Mouse (Mus musculus) ES-CJ7 (cell line): Measurements from ENCODE around the gene Cbx5.
"Not testable (repeated sequence)": the region's sequence is repeated elsewhere in the genome, so short reads cannot be mapped to it uniquely, and the experiment has no call there.

Source experiments
- DNase-seq: peaks from one replicate; pipeline ENCODE4 v3.0.0; 2011; ENCODE audit warnings: low read depth, low spot score

Gene Cbx5

DNA sequence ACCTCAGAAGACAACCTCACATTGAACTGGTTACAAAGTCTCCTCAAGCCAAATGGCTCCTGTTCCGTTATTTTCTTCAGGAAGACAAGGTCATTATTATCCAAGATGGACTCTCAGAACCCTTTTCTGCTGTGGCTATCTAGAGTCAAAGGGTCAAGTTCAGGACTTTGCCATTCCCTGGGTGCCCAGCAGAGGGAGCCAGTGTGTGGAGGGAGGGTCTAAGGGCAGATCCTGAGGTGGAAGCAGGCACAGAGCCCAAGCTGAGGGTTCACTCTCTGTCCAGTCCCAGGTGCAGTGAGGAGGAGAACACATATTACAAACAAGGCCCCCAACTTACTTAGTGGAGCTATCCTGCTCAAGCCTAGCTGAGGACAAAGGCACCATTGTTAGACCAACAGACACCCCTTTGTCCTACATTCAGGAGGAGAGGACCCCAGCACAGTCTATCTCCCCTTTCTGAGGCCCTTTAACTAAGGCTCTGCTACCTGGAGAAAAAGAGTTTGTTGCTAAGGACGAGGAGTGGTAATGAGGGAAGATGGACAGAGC lies 10.7 kb upstream of the Cbx5 start:
- peak; percentile 88 for DNase-seq

DNA sequence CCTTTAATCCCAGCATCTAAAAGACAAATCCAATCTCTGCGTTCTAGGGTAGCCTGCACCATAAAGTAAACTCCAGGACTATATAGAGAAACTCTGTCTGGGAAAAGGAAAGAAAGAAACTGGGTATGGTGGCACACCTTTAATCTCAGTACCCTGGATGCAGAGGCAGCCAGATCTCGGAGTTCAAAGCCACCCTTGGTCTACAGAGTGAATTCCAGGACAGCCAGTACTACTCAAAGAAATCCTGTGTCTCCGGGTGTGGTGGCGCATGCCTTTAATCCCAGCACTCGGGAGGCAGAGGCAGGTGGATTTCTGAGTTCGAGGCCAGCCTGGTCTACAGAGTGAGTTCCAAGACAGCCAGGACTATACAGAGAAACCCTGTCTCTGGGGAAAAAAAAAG lies 9.9 kb upstream of the Cbx5 start:
- DNase-seq, result not testable (repeated sequence)

DNA sequence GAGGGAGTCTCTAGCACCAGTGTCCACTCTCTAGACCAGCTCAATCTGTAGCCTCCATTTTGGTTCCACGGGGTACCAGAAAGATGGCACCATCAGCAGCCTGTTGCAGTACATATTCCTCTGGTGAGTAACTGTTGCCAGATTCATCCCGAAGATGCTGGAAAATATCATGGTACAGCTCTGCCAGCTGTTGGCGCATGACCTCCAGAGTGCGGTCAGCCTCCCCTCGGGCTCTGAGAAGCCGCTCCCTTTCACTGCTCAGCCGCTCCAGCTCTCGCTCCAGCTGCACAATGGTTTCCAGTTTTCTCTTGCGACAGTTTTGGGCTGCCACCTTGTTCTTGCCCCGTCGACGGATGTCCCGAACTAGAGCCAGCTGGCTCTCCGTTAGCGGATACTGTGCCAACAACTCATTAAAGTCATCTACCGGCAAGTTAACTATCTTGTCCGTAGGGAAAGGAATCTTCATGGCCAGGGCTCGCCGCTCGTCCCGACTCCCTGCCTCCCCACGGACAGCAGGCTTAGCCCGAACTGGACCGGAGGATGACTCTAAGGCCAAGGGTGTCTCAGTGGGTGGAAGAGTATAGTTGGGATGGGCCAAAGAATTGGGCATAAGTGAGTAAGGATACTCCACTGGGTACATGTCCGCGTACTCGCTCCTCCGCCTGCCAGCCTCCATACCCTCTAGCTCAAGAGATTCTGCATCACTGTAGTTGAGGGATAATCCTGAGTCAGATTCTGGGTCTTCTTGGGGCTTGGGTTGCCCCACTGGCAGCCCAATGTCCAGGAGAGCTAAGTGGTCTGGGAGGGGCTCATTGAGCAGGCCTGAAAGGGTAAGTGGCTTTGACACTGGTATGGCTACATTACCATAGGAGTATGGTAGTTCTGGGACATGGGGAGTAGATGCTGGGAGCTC lies 9.0 kb upstream of the Cbx5 start:
- no peak for DNase-seq

DNA sequence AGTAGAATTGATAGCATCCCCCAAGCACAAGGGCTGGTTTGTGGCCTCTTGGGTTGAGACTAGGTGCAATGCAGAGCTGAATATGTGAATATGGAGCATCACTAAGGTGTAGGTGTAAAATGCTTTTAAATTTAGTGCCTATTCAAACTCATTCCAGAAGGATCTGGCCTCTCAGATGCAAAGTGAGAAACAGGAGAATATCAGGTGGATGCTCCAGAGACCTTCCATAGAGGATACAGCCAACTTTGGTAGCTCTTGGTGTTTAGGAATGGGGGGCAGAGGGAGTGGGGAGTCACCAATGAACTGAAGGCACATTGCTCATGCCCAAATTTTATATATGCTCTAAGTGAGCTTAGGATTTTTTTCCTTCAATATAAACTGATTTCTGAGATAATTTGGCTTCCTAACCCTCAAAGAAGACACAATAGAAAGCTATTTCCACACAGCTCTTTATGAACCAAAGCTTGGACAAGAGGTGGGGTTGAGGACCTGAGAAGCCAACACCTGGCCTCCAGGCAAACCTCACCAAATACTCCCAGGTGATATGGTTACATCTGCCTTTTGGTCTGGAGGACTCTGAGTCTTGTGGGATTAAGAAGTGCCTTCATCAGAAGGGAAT lies 8.3 kb upstream of the Cbx5 start:
- peak; percentile 41 for DNase-seq

DNA sequence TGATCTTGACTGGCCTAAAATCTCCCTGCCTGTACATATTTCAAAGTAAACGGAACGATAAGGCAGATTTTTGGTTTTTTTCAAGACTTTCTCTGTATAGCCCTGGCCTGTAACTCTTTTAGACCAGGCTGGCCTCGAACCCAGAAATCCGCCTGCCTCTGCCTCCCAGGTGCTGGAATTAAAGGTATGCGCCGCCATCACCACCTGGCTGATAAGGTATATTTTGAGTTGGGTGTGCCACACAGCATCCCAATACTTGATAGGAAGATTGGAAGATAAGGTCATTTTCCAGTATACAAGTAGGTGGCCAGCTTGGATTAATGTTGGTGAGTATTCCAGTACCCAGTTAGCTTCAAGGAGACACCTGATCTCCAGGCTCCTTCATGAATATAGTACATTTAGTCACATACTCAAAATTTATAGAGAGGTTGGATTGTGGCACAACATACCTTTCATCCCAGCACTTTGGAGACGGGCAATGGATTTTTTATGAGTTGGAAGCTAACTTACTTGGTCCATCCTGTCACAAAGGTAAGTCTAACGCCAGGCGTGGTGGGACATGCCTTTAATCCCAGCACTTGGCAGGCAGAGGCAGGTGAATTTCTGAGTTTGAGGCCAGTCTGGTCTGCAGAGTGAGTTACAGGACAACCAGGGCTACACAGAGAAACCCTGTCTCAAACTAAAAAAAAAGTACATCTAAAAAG lies 7.6 kb upstream of the Cbx5 start:
- DNase-seq, result no peak

GRCm38 (mm10) chr15:103245616-103246015 lies 6.0 kb upstream of the Cbx5 start:
- DNase-seq, result no peak

DNA sequence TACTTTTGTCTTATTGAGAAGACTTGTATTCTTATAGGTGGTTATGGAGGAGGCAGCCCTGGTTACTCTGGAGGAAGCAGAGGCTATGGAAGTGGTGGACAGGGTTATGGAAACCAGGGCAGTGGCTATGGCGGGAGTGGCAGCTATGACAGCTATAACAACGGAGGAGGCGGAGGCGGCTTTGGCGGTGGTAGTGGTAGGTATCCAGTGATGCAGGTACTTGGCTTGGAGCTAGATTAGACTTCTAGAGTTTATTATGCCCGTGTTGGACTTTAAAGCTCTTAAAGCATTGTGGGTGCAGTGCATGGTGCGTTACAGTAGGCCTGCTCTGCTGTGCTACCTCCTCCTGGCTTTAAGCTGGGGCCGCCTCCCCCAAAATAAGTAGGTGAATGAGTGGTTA lies 3.3 kb upstream of the Cbx5 start:
- DNase-seq, result no peak

DNA sequence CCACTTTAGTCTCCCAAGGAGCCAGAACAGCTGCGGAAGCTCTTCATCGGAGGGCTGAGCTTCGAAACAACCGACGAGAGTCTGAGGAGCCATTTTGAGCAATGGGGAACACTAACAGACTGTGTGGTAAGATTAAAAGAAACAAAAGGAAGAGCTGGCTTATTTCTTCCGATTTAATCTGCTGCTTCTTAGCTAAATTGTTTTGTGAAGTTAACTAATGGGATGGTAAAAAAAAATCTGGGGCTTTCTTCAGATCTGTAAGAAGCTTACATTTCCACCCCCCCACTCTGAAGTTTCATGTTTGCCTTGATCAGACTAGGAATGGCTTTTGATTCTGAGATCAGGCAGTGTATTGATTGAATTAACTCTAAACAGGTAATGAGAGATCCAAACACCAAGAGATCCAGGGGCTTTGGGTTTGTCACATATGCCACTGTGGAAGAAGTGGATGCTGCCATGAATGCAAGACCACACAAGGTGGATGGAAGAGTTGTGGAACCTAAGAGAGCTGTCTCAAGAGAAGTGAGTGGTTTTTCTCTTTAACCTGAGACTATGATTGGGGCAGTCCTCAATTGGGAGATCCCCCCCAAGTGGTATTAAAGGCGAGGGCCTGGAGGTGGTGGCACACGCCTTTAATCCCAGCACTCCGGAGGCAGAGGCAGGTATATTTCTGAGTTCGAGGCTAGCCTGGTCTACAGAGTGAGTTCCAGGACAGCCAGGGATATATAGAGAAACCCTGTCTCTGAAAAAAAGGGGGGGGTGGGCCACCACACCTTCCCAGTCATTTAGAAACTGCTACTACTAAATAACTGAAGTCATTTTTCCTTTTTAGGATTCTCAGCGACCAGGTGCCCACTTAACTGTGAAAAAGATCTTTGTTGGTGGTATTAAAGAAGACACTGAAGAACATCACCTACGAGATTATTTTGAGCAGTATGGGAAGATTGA lies 1.7 kb upstream of the Cbx5 start:
- DNase-seq, result not testable (repeated sequence)

DNA sequence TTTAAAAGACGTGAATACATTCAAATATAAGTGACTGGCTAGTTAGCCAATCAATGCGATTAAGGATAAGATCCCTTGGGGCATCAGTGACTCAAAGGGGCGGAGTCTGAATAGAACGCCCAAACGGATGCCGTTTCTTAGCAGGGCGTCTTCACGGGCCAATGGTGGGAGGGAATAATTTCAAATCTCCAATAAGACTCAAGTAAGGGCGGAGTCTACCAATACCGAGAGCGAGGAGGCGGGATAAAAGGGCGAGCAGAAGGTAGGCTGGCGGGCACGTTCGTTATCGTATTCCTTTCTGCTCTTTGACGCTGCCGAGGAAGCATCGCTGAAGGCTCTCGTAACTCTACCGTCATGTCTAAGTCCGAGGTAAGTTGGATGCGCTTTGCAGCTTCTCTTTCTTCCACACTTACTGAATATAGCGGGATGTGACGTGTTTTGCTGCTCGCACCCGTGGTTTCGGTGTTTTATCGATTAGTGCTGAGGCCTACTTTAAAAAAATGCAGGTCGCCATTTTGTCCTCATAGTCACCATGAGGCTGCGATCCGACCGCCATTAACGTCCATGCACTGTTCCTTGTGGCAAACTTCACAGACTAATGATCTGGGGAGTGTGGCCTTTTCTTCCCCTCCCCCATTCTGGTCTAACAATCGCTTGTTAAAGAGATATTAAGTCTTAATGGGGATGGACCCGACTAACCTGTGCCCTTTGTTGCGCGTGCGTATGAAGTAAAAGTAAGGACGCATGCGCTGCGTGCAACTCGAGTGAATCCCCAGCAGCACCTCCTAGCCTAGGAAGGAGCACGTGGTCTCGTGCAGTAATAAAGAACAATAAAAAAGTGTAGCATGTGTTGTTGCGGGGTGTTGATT lies 778 bp upstream of the Cbx5 start, which contains the start of gene Hnrnpa1:
Hnrnpa1 (plus strand) TSS at position 273 of the 869 bp plus-strand sequence.
- peak; percentile 99 for DNase-seq

DNA sequence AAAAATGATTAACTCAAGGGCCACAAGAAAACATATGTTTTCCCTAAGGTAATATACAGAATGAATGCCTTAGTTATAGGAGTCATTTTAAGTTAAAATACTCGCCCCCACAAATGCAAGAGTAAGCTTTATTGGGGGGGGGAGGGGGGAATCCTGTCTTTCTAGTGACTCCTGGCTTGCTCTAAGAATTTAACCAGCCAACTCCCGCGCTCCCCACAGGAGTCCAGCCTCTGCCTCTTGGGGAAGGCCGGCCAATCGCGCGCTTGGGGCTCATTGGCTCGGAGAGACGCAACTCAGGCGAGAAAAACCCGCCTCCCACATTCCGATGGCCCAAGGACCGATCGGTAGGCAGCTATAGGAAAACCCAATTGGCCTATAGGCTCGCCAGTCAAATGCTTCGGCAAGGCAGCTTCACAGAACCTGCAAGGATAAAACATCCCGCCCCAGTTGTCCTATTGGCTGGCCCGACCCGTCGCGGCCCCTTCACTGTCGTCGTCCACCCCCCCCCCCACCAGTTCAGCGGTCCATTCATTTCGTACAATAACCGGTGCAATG lies 409 bp downstream of the Cbx5 start:
- peak; percentile 98 for DNase-seq

DNA sequence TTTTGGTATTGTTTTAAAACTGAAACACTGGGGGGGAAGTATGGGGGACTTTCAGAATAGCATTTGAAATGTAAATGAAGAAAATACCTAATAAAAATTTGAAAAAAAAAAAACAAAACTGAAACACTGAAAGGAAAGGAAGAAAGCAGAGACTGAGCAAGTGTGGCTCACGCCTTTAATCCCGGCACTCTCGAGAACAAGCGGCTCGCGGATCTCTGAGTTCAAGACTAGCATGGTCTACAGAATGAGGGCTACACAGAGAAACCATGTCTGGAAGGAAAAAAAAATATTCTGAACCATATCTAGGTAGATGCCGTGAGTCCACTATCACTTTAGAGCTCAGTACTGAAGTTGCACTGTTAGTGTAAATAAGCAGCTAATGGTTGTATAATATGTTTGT lies 2.3 kb downstream of the Cbx5 start:
- no peak for DNase-seq

DNA sequence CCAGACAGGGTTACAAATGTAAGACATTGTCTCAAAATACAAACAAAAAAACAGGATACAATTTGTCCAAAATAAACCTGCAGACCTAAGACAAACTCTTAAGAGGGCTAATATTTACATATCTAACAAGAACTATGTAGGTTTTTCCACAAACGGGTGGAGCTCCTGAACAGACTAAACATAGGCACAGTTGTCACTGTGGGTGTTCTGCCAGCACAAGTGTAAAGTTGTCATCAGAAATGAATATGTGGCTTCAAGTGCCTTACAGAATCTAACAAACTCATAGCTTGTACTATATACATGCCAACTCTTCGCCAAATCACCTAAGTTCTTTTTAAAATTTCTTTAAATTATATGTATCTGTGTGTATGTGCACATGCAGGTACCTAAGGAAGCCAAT lies 6.5 kb downstream of the Cbx5 start:
- no peak for DNase-seq

GRCm38 (mm10) chr15:103228904-103229303 lies 10.7 kb downstream of the Cbx5 start:
- DNase-seq, result no peak

DNA sequence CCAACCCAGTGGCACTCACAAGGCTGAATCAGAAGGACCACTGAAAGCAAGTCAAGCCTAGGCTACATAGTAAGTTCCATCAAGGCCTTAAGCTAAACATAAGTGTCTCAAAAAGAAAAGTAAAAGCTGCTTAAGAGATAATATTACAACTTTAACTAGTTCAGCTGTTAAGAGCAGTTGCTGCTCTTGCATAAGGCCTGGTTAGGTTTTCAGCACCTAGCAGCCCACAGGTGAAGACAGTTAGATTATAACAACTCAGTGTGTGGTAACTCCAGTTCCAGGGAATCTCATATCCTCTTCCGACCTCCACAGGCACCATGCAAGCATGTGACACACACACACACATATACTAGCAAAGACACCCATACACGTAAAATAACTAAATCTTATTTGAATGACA lies 12.0 kb downstream of the Cbx5 start:
- no peak for DNase-seq

GRCm38 (mm10) chr15:103227022-103227421 lies 12.6 kb downstream of the Cbx5 start:
- no peak for DNase-seq

DNA sequence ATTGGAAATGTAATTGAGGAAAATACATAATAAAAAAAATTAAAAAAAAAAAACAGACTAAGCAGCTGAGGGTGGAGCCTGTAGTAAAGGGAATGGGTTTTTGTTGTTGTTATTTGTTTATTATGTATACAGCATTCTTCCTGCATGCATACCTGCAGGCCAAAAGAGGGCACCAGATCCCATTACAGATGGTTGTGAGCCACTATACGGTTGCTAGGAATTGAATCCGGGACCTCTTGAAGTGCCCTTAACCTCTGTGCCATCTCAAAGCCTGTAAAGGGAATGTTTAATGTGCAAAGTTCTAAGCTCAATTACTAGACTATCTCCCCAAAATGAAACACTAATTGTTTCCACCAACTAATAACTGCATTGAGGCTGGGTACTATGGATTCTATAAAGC lies 15.5 kb downstream of the Cbx5 start:
- DNase-seq, result peak; percentile 69

- no peak for DNase-seq
Observed at GRCm38 (mm10) chr15:103221386-103221785, 18.2 kb downstream of the Cbx5 start.

GRCm38 (mm10) chr15:103220785-103221184 lies 18.8 kb downstream of the Cbx5 start:
- DNase-seq, result no peak

GRCm38 (mm10) chr15:103216052-103216451 lies 23.6 kb downstream of the Cbx5 start:
- DNase-seq, result peak; percentile 64
